ENCODE assay signal across 24 mouse cellular contexts in the genomic region with DNA sequence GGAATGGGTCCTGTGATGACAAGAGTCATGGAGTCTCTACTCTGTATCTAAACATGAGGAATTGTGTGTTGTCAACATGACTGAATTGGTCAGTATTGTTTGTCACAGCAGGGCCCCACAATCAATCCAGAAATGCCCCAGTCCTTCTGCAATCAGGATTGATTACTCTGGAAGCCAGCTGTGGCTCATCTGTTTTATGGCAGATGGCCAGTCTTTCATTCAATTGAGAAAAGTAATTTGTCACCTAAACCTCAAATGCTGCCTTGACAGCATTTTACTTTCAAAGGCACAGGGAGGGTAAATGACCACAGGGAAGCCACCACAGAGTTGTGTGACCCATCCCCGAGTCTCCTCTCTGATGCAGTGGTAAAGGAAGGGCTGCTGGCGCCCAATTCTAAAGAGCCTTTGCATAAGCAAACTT.
DNase-seq lines count a peak whose midpoint lies in the region; ATAC-seq lines count a peak whose summit lies in the region.
"Had no signal": no experiment of that assay in that cellular context is flagged by ENCODE, and none has a peak within 500 bp of the region (broad histone marks: within the 10 kb centered on the region; RNA-seq: fewer than 3 reads in every experiment).

No protein-coding gene starts in this region.

- WGBS in neural tube, embryonic 15.5 days = 13% methylated on average over 2 of the region's 2 CpGs
- 11% methylated on average over 2 of the region's 2 CpGs for WGBS in neural tube, embryonic 11.5 days

- no peak overlapping the region for H3K9ac ChIP-seq in neural tube, embryonic 15.5 days (replicated peaks)
- no peak overlapping the region for H3K9ac ChIP-seq in neural tube, embryonic 11.5 days (ENCODE audit: low read length)
- H3K9ac ChIP-seq: embryonic facial prominence, embryonic 12.5 days; forebrain, embryonic 12.5 days; heart, embryonic 13.5 days; stomach, embryonic 15.5 days had no signal

- no peaks in the 10 kb centered on the region for H3K36me3 ChIP-seq in neural tube, embryonic 15.5 days
- no peaks in the 10 kb centered on the region for H3K36me3 ChIP-seq in neural tube, embryonic 11.5 days (ENCODE audit: control insufficient read depth, insufficient read depth, low read length)
- H3K36me3 ChIP-seq: embryonic facial prominence, embryonic 12.5 days; forebrain, embryonic 12.5 days; heart, embryonic 13.5 days; limb, embryonic 10.5 days; stomach, embryonic 15.5 days had no signal

- no peaks in the 10 kb centered on the region for H3K9me3 ChIP-seq in neural tube, embryonic 15.5 days (replicated peaks)
- H3K9me3 ChIP-seq in neural tube, embryonic 11.5 days (ENCODE audit: control insufficient read depth, low read length) = no peaks in the 10 kb centered on the region
- H3K9me3 ChIP-seq: embryonic facial prominence, embryonic 12.5 days; forebrain, embryonic 12.5 days; heart, embryonic 13.5 days; limb, embryonic 10.5 days; stomach, embryonic 15.5 days had no signal

- peak; percentile 61 for DNase-seq in heart, adult 11 months
- no peak for DNase-seq in heart, postnatal 14 days
- peak; percentile 56 for DNase-seq in neural tube, embryonic 10.5 days (ENCODE audit: extremely low spot score, low spot score)
- DNase-seq in neural tube, embryonic 11.5 days (ENCODE audit: low spot score) = peak; percentile 63
- no peak for DNase-seq in left cerebral cortex, postnatal 10 days (ENCODE audit: extremely low spot score in 1 of 2, low spot score in 2 of 2)
- no peak for DNase-seq in lung, adult 18-20 months
- DNase-seq: adrenal gland, postnatal 10 days; cerebellum, adult 8-10 months; gastrocnemius, postnatal 25 days; heart, adult 2 months; kidney, adult 11 months; liver; lung, postnatal 10 days; midbrain, embryonic 14.5 days; right cerebral cortex, postnatal 4 days; thymus, postnatal 36 days had no signal

- no peaks in the 10 kb centered on the region for H3K27me3 ChIP-seq in neural tube, embryonic 15.5 days (replicated peaks)
- no peaks in the 10 kb centered on the region for H3K27me3 ChIP-seq in neural tube, embryonic 11.5 days (ENCODE audit: control insufficient read depth, insufficient read depth, low read length)
- H3K27me3 ChIP-seq: embryonic facial prominence, embryonic 12.5 days; forebrain, embryonic 12.5 days; heart, embryonic 13.5 days; stomach, embryonic 15.5 days had no signal

- no peak for ATAC-seq in neural tube, embryonic 15.5 days (ENCODE audit: low FRiP score)
- peak; percentile 85 for ATAC-seq in neural tube, embryonic 11.5 days (ENCODE audit: insufficient read depth, low FRiP score, low TSS enrichment)

- H3K4me3 ChIP-seq in neural tube, embryonic 15.5 days (replicated peaks) = no peak overlapping the region
- no peak overlapping the region for H3K4me3 ChIP-seq in neural tube, embryonic 11.5 days (ENCODE audit: low read depth, low read length)
- H3K4me3 ChIP-seq: embryonic facial prominence, embryonic 12.5 days; erythroblast, embryonic 14.5 days; forebrain, embryonic 12.5 days; heart, adult 2 months; heart, embryonic 13.5 days; left cerebral cortex, adult 2 months; limb, embryonic 10.5 days; stomach, embryonic 15.5 days had no signal

- H3K27ac ChIP-seq in neural tube, embryonic 15.5 days (replicated peaks) = no peak overlapping the region
- no peak overlapping the region for H3K27ac ChIP-seq in neural tube, embryonic 11.5 days (ENCODE audit: low read depth, low read length)
- H3K27ac ChIP-seq: embryonic facial prominence, embryonic 12.5 days; forebrain, embryonic 12.5 days; heart, adult 2 months; heart, embryonic 13.5 days; left cerebral cortex, adult 2 months; limb, embryonic 10.5 days; stomach, embryonic 15.5 days had no signal

- intact Hi-C loops in heart, postnatal 14 days (cut with DNase I) = loop anchor here (10.0 kb wide), 1 partner anchor 123 kb away; no protein-coding TSS in a partner anchor
- intact Hi-C loops in left cerebral cortex, postnatal 10 days (cut with DNase I) = no loop called here

- H3K4me1 ChIP-seq in neural tube, embryonic 15.5 days = no peaks in the 10 kb centered on the region
- 0 out of 2 replicates have a peak, but pooled peaks cover 2% of the 10 kb centered on the region for H3K4me1 ChIP-seq in neural tube, embryonic 11.5 days (ENCODE audit: control insufficient read depth, insufficient read depth, low read length)
- H3K4me1 ChIP-seq: embryonic facial prominence, embryonic 12.5 days; forebrain, embryonic 12.5 days; heart, embryonic 13.5 days; stomach, embryonic 15.5 days had no signal

- H3K4me2 ChIP-seq in neural tube, embryonic 15.5 days = no peak overlapping the region
- H3K4me2 ChIP-seq in neural tube, embryonic 11.5 days (ENCODE audit: low read depth) = no peak overlapping the region
- H3K4me2 ChIP-seq: embryonic facial prominence, embryonic 12.5 days; forebrain, embryonic 12.5 days; heart, embryonic 13.5 days; stomach, embryonic 15.5 days had no signal

Comparison
In these comparisons a context has a peak if more than half of its experiments do, and no peak if none do; other contexts are left out.
1. DNase-seq: peak in heart, adult 11 months (single experiment), neural tube, embryonic 10.5 days (single experiment) and neural tube, embryonic 11.5 days (single experiment); none in heart, postnatal 14 days (0 of 2), left cerebral cortex, postnatal 10 days (0 of 2) and lung, adult 18-20 months (0 of 2).